Mouse (Mus musculus) retina, adult 2 months (tissue): Measurements from ENCODE around the gene Akap13.
A peak's percentile ranks its signal among the peaks of the same experiment; 100 is the strongest.

Experiments
- DNase-seq: peaks from one replicate; pipeline ENCODE4 v3.0.0-alpha.2; 2012; ENCODE audit warnings: low read depth, low spot score

The Akap13 gene

DNA sequence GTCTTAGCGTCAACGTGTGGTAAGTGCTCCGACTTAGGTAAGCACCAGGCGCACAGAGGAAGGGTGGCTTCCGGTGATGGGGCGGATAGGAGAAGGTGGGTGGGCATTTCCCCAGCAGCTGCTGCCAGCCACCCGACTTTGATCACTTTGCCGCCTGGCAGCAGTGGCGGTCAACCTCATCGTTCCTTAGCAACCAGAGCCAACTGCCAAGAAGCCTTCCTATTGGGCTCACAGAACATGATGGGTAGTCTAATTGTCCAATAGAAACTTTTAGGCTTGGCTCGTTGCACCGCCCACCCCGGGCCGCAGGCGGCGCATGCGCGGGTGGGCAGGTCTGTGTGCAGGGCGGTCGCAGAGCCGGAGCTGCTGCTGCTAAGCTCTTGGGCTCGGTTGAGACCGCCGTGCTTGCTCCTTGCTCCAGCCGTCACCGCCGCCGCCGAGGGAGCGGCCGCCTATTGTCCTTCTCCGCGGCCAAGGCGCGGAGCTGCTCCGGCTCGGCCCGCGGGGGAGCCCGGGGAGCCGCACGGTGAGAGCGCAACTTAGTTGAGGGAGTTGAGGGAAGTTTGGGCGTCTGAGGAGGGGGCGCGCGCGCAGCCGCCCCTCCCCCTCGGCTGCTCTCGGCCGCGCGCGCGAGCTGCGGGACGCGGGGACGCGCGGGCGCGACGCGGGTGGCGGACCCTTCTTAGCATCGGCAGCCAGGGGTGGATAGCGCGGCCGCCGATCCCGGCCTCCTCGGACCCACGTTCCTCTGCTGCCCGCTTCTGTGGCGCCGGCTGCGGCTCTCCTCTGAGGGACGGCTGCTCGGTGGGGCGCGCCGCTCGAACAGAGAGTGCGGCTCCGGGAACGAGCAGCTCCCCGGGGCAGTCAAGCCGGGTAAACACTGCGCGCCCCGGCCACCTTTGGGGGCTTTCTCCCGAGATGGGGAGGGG lies at the start of gene Akap13:
Akap13 (plus strand) TSS at position 312 of the 929 bp plus-strand sequence.
- peak; percentile 94 for DNase-seq

DNA sequence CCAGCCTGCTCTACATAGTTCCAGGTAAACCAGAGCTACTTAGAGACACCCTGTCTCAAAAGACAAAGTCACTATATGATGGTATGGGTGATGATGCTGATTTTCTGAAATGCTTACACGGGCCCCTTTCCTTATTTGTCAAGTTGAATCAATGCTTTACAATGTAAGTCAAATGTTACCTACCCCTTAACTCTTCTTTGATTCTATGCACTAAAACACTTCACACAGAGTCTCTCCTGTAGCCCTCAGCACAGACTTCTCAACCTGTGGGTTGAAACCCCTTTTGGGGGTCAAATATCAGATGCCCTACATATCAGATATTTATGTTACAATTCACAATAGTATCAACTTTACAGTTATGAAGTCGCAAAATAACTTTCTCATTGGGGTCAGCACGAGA lies 44.7 kb upstream of the Akap13 start:
- no peak for DNase-seq

DNA sequence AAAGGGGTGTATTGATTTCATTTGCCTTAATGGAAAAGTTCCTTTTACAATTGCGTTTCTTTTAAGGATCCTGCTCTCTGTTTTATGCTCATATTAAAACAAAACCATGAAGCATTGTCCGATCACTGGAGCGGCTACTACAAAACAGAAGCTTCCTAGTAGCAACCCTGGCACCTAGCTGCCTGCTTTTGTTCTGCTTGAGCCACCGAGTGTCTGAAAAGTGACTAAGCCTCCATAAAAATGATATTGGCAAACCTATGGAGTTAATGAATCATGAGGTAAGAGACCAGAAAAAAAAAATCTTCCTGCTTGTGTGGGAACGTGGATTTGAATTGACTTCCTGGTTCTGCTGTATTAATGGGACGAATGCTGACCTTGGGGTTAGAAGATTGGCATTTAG lies 44.1 kb upstream of the Akap13 start:
- no peak for DNase-seq

DNA sequence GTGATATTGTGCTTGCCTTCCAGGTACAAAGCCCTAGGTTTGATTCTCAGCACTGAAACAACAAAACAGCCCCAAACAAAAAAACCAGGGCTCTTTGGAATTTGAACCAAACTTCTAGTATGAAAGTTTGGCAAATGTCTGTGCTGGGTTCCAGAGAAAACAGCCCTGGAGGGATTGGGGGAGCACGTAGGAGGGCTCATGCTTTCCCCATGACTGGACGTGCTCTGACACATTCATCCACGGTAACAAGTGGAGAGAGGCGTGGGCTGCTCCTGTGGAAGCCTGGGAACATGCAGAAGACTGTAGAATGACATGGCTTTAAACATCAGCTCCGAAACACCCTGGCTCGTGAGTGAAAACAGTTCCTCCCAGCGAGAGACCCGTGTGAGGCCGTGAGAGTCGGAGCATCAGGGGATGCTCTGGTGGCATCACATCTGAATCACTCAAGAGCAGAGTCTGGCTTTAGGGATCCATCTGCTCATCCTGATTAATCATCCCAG lies 43.3 kb upstream of the Akap13 start:
- no peak for DNase-seq

DNA sequence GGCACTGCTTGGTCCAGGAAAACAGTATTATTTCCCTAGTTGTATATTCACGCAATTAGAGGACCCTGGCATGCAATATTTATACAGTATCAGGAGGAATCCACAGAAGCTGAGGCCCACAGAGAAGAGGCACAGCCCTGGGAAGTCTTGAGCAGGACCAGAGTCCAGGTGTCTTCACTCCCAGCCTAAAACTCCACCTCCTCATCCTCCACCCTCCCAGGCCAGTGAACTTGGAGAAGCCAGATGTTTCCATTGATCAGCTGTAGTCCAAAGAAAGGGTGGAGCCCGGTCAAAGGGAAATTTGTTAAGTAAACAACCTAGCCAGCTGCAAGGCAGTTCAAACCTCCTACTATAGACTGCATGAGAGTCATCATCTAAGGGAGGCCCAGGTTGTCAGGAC lies 42.8 kb upstream of the Akap13 start:
- no peak for DNase-seq

DNA sequence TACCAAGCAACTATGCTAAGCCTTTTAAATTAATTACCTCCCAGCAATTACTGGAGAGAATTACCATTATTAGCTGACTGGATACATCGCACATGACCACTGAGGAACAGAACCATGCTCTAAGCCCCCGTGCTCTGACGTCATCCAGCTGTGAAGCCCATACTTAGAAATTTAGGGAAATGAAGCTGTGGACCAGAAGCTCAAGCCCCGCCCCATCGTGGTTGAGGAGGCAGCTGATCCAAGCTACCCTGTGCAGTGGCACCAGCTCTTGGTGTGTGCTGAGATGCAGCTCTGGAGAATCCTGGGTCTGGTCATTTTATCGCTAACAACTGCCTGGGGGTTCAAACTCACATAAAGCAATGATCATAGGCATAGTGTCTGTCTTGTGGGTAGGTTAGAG lies 41.4 kb upstream of the Akap13 start:
- DNase-seq: no peak

DNA sequence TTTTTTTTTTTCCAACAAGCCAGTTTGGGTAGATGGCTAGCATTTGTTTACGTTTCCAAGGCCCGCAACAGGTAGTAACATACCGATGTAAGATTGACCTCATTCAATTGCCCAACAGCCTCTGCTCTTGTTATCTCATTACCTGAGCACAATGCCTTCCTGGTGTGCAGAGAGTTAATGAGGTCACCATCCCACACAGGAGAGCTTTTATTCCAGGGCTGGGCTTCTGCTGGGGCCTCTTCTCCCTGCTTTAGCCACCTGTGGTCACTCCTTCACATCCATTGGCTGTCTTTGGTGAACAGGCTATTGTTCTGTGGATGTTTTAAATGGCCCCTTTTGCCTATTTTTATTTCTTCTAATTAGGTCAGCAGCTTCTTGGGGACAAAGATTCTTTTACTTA lies 41.0 kb upstream of the Akap13 start:
- no peak for DNase-seq

DNA sequence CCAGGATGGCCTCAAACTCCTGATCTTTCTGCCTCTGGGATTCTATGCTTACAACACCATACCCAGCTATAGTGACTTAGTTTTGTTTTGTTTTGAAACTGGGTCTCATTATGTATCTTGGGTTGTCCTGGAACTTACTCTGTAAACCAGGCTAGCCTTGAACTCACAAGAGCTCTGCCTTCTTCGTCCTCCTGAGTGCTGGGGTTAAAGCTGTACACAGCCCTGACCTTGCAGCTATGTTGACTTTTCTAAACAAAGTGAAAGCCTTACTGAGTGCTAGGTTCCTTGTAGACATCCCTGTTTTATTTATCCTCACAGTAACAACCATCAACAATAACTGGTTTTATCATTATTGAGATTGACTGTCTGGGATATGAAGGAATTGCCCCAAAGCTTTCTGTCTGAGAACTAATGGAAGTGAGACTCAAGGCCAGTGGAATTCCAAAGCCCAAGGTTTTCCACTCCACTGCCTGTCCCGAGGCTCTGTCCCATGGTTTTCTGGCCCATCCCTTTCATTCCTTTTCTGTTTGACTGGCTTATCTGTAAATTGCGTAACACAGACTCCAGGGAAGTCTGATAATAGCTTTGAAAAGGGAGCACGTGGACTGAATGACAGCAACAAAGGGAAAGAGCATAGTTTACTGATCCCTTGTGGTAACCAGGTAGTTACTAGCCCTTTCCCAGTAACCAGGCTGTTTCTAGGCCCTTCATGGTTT lies 40.0 kb upstream of the Akap13 start:
- DNase-seq: no peak

DNA sequence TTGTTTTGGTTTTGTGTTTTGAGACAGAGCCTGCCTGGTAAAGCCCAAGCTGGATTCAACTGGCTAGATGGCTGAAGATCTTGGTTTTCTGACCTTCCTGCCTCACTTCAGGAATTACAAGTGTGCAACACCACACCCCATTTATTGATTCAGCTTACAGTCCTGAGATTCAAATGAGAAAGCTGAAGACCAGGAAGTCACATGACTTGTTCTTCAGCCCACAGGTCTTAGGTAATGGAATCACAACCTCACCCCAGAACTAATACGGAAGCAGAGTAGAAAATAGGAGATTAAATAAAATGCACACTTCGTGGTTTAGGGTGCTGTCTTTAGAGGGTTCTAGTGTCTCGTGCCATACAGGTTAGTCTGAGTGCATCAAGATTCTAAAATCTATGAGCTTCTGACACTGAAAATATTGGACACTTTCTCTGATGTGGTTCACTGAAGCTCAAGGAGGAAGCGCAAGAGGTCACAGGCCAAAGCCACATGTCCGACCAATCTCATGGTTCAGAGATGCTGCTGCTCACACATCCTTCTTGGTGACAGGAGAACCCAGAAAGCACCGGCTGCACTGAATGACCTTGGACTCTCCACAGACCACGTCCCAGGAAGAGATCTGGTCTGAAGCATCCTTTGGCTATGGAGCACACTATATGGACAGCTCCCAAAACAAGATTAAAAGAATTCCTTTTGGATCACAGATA lies 39.3 kb upstream of the Akap13 start:
- no peak for DNase-seq

DNA sequence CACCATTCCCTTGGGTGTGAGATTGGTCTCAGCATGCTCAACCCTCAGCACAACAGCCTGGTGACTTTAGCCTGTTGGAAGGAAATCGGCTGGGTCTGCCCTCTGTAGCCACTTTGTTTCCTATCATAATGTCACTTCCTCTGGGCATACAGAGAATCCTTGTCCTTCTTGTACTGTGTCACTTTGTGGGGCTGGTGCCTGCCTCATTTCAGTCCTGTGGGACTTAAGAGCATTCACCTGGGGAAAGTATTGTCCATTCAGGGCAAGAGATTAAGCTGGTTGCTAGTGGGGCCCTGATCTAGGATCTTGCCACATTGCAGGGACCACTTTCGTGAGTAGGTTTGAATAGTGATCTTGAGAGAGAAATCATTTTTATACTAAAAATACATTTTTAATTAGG lies 34.4 kb upstream of the Akap13 start:
- no peak for DNase-seq

DNA sequence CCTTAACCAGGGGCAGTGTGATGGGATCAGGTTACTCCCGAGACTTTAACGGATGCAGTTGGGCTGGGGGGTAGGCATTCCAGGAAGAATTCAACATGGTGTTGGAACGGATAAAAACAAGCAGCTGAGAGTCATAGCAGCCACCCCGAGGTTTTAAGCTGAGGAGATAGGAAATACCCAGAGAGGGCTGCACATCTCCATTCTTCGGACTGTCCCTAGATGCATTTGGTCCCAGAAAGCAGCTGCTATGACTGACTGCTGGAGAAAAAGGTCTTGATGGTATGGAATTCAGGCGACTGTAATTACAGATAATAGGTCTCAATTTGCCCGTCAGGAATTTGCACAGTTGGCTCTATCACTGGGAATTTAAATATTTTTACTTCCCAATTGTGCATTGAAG lies 31.2 kb upstream of the Akap13 start:
- DNase-seq: no peak

DNA sequence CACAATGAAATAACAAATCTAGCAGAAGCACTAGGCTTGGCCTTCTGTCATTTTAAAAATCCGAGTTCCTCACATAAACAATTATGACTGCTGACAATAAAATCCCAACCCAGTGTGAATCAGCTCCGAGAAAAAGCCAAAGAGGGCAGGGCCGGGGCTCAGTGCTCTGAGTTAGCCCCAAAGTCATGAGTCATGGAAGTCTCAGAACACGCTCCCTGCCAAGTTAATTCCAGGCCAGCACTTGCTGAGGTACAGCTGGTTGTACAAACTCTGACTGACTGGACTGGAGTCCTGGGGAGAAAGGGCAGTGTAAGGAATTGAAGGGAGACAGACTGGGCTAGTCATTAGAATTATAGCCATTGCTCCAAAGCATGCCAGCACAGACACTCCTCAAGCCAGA lies 28.0 kb upstream of the Akap13 start:
- no peak for DNase-seq

DNA sequence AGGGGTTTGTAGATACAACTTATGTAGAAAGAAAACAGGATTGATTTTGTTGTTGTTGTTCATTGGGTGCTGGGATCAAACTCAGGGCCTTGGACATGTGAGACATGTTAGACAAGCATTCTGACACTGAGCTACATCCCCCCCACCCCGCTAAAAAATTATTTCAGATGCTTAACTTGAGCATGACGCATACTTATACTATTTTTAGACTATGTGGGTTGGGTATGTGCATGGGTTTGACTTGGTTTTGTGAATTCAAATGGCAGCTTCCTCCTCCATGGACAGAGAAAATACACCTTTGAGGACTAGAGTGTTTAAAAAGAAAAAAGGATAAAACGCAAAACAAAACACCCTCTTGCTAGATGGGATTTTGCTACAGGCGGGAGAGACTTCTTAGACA lies 26.4 kb upstream of the Akap13 start:
- DNase-seq: no peak

DNA sequence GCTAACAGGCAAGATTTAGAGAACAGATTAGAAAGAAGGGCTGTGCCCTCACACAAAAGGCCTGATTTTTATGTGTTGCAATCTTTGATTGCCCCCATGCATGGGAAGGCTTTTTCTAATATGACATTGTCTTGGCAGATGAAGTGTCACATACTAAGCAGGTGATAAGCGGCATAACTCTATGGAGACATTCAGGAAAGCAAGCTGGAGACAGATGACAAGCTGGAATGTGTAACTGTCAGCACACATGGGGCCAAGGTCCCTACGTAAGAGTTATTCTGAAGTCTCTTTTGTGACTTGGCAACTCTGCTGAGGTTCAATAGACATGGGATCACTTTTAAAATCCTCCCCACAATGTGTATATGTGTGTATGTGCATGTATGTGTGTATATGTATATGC lies 24.8 kb upstream of the Akap13 start:
- DNase-seq: no peak

DNA sequence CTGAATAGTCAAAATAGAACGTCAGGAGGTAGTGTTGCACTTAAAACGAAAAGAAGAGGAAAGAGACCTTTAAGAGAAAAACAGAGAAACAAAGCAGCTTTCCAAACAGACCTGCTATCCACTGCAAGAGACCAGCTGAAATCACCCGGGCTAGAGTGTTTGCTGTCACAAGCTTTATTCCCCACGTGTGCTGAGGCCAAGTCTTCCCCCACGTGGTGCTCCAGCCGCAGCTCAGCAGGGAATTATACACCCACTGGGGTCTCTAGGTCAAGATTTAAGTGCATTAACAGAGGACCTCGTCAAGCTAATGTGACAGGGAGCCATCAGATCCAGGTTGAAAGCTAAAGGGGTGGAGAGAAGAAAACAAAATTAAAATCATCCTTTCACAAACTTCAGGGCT lies 24.3 kb upstream of the Akap13 start:
- no peak for DNase-seq

DNA sequence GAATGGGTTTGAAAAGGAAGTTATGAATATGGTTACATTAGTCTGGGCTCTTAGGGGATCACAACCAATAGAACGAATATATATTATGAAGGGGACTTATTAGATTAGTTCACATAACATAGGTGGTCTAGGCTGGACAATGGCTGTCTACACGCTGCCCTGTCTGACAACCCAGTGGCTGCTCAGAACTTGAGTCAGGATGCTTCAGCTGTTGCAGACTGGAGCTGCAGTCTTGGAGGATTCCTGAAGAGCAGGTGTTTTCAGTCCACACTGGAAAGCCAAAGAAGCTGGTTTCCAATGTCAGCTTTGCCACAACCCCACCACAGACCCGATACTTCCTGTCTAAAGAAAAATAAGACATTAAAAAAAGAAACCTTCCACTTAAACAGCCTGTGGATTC lies 23.3 kb upstream of the Akap13 start:
- no peak for DNase-seq

DNA sequence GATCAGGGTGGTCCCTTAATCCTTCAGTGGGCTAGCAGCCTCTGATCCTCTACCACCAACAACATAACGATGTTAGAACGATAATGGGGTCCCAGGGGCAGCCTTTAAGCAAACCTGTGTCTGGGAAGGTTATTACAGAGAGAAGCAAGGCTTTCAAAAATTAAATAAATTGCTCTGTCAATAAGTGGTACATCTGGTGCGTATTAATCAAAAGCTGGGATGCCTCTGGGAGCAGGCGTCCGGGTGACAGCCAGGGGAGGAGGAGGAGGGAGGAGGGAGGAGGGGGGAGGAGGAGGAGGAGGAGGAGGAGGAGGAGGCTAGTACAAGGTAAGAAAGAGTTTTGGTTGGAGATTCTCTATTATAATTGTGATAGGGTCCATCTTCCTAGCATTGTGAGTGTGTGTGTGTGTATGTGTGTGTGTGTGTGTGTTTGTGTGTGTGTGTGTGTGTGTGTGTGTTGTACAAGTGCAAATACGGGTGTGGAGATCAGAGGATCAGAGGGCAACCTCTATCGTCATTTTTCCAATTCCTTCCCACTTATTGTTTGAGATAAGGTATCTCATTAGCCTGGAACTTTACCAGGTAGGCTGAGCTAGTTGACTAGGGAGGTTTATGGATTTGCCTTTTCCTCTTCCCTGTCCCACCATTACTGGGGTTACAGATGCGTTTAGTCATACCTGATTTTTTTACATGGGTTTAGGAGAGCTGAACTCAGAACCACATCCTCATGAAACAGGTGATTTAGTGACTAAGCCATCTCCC lies 18.7 kb upstream of the Akap13 start:
- DNase-seq: no peak

DNA sequence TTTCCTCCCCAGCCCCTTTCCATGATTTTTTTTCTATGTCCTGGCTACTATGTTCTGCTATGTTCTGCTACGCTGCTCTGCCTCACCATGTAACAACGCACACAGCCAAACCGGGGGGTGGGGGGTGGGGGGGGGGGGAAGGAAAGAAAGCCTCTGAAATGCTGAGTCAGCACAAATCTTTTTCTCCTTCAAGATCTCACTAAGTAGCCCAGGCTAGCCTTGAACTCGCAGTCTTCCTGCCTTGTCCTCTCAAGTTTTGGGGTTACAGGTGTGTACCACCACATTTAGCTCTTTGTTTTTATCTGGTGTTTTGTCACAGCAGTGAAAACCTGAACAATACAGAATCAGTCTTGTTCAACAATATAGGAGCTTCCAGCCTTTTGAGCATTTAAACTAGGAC lies 15.8 kb upstream of the Akap13 start:
- no peak for DNase-seq

DNA sequence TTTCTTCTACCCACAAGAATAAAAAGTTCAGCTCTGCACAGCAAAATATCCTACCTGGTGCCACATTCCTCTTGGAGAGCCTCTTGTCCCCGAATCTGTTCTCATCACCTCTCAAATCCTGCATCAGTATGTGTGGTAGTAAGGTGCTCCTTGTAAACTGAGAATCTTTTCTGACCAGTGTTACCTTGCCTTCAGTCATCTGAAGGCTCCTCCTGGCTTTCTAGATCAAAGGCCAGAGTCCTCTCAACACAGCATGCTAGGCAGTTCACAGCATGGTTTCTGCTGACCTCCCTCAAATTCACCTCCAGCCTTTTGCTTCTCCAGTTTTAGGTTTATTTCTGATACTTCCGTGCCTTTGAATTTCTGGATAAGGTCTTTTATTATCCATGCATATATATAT lies 15.1 kb upstream of the Akap13 start:
- no peak for DNase-seq

DNA sequence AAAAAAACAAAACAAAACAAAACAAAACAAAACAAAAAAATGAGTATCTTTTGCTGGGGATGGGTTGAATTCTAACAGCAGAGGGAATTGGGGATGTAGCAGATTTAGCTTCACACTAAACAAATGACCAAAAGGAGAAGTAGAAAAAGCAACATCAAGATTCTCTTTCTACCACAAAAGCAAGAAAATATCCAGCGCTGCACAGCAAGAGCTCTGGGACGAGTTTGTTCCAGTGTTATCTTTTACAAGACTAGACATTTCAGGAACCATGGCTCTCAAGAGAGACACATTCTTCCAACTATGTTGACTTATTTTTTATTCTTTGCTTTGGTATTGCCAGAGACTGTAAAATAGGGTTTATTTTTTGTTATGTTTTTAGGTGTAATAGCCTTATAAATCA lies 13.4 kb upstream of the Akap13 start:
- DNase-seq: no peak

DNA sequence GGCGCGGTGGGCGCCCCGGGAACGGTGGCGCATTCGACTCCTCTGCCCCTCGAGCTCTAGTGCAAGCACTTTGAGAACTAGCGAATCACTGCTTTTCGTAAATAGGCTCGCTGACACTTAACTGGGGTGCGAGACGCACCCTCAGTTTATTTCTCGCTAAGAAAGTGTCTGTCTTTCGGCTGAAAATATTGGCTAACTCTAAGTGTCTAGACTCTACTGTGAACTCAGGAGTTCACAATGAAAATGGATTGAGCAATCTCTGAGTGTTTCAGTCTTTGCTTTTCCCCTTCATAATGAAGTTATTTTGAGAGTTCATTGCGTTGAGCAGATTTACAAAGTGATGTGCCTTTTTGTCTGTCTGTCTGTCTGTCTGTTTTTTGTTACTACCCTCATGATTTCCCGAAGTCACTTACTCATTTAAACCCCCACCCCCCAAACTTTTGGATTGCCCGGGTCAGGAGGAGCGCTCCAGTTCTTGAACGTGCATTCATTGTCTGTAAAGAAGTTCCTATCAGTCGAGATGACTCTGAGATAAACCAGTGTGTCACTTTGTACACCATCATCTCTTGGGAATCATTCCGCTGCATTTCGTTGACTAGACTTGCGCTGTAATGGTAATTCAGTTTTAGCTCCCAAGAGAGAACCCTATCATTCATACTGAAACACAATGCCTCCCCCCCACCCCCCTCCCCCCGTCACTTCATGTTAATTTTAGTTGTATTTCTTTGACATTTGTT lies 986 bp downstream of the Akap13 start:
- no peak for DNase-seq
